Mouse (Mus musculus) B cell, adult 62 days (primary cell): ENCODE data around the gene Gm14781. TPM values are rescaled to one million over a fixed set of nuclear protein-coding genes. Genes with fewer than 3 reads are reported as not detected.

Experiments used
- total RNA-seq: library from RNA; stranded (reverse); gene quantifications from 4 replicates; pipeline ENCODE4 v1.2.4, GENCODE M21; 2023

Gene Gm14781
- not detected in 4 replicates for total RNA-seq

GRCm38 (mm10) chrX:91631894-91632293 lies at the start of gene Gm14781:
TSS of gene Gm14781 (plus strand) at chrX:91632194.

Other genes with a start within 250 kb of the Gm14781 start
- not detected in 4 replicates for gene Gm5072, start 239.7 kb upstream of the Gm14781 start, total RNA-seq
- gene Gm8914, start 152.1 kb upstream of the Gm14781 start, total RNA-seq, result not detected in 4 replicates
- not detected in 4 replicates for gene 1700084M14Rik, start 56.3 kb upstream of the Gm14781 start, total RNA-seq
- not detected in 4 replicates for gene Mageb5, start 150.8 kb downstream of the Gm14781 start, total RNA-seq